Mouse (Mus musculus): ENCODE results near the gene Rgl1.

Rgl1 gene

GRCm38 (mm10) chr1:152714405-152714804 is 51.7 kb downstream of the Rgl1 start:
- DNase-seq (ENCODE audit: low spot score) = no peak

DNA sequence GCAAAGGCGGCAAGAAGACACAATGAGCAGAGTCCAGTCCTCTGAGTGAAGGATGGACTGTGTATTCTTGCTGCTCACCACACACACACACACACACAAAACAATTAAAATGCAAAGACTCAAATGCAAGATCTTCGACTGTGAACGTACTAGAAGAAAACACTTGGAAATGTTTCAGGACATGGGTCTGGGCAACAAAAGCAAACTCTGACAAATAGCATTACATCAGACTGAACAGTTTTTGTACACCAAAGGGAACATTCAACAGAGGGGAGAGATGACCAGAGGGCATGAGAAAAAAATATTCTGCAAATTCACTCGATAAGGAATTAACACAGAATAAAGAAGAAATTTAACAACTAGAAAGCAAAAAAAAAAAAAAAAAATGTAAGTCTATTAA is 52.2 kb downstream of the Rgl1 start:
- no peak for DNase-seq (ENCODE audit: low spot score)

DNA sequence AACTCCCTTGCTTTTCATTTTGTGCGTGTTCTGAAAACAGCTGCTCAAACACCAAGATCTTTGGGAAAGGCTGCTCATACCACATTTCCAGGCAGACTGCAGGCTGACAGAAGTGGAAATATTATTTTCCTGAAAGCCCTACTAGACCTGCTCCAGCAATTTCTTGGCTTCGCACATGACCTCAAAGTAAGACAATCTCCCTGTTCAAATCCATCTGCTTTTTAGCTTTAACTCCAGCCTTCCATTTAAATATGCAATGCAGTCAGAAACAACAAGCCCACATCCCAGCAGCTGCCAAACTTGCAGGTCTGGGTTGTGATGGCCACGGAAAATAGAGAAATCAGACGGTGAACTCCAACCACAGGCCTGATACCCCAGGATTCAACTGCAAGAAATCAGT is 55.1 kb downstream of the Rgl1 start:
- no peak for DNase-seq (ENCODE audit: low spot score)

DNA sequence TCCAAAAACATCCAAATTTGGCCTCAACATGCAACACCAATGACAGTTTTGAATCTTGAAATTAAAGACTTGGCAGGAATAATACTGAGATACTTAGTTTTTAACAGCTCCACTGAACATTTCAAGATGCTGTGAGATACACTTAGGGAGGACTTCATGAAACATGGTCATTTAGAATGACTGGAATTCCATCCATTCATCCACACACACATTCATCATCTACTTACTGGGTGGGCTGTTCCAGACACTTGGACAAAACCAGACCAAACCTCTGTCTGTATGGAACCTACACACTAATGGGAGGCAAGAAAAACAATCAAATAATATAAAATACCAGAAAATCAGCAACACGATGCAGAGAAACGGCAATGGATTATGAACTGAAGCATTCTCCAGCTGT is 58.6 kb downstream of the Rgl1 start:
- DNase-seq (ENCODE audit: low spot score) = no peak

DNA sequence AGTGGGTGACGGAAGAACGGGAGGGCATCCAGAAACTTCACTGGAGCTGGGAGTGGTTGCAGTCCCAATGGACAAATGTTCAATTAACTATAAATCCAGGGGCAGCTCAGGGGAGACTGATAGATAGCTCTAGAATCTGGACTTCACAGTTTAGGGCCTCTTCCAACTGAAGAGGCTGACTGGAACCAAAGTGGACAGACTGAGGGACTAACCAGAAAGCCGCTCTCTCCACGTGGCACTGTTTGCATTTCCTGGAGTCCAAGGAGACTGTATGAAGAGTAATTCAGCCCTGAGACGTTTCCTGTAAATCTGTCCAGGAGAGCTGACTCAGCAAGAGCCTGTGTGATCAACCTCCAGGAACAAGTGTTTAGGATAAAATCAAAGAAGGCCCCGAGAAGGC is 62.2 kb downstream of the Rgl1 start:
- no peak for DNase-seq (ENCODE audit: low spot score)

DNA sequence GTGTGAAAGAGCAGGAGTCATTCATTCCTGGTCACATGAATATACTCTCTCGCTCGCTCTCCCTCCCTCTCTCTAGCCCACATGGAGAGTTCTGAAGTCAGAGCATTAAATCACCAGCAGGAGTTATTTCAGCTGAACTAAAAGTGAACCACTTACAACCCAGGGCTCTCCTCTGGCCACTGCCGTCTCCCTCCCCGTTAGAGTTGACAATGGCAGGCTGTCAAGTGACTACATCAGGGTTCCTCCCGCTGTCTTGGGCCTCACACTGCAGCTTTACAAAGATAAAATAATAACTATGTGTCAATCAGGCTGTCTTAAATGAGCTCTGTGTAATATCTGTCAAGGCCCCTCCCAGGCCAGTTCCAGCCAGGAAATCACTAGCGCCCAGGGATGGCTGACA is 63.2 kb downstream of the Rgl1 start:
- DNase-seq (ENCODE audit: low spot score) = peak; percentile 35

DNA sequence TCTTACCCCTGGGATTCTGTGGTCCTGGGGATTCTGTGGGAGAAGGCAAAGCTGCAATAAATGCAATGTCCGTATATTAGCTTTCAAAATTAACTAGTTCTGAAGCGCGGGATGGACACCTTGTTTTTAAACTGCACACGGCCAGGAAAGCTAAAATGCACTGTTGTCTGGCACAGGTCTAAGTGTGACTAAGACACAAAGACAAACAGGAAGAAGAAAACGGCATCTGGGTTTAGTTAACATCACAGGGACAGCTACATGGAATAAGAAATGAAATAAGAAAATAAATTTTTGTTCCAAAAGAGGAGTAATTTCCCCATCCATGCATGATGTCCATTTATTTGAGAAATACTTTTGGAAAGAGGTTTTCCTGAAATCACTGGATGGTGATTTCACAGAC is 65.1 kb downstream of the Rgl1 start:
- DNase-seq (ENCODE audit: low spot score) = no peak

DNA sequence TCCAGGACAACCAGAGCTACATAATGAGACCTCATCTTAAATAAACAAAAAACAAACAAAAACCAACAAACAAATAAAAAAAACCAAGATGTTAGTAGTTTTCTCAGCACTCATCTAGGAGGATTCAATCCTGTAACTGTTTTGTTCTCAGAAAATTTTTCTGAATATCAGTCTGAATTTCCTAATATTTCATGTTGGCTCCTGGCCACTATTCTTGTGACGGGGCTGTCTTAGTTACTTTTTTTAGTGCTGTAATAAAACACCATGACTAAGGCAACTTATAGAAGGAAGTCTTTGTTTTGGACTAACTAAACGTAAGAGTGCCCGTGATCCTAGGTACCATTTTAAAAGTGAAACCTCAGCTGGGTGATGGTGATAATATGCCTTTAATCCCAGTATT is 68.8 kb downstream of the Rgl1 start:
- DNase-seq (ENCODE audit: low spot score) = no peak

DNA sequence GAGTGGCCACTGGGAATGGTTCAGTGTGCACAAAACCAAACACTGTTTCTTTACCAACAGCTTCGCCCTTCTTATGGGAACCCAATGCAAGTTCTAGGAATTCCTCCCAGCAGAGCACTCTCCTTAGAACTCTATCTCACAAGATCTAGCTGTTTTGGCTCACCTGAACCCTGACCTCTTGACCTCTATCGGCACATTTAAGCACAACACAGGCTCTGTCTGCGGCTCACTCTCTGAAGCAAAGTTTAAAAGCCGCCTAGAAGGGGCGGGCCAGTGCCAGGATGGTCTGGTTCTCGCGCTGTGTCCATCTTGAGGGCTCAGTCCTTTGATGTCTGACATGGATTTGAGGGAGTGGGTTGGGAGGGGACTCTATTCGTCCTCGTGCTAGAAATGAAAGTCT is 70.7 kb downstream of the Rgl1 start:
- peak; percentile 69 for DNase-seq (ENCODE audit: low spot score)

DNA sequence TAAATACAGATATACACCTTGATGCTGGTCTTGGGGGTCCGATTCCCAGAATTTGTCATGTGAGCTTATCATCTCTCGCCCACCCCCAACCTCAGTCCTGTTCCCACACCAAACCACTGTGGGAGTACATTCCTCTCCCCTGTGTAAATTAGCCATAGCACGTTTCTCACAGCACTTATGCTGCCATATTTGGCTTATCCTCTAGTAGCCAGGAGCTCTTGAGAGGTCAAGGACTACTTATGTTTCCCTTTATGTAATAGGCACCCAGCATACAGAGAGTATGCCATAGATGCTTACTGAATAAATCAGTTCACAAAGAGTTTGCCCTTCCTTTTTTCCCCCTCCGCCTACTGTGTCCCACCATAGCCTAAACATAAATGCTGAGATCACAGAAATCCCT is 76.2 kb downstream of the Rgl1 start:
- no peak for DNase-seq (ENCODE audit: low spot score)

DNA sequence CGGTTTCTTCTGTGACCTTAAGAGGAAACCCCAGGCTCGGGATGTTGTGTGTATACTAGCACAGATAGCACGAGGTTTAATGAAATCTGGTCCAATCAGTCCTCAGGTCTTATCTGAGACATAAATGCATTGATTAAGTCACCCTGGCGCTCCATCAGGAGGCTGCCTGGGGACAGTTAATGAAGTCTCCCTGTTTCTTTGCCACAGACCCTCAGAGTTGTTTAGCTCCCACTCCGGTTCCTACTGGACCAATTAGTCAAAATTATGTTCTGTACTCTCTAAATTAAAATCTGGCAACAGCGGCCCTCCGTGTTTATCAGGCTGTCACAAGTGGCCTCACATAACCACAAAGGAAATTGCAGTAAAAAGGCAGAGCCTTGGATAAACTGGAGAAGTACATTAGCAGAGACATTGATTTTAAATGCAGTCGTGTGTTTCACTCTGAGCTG is 78.4 kb downstream of the Rgl1 start:
- DNase-seq (ENCODE audit: low spot score) = no peak

- DNase-seq (ENCODE audit: low spot score) = peak; percentile 82
Measured at GRCm38 (mm10) chr1:152687099-152687730, 78.9 kb downstream of the Rgl1 start.

GRCm38 (mm10) chr1:152685531-152685930 is 80.6 kb downstream of the Rgl1 start:
- no peak for DNase-seq (ENCODE audit: low spot score)

- no peak for DNase-seq (ENCODE audit: low spot score)
Measured at GRCm38 (mm10) chr1:152682368-152683194, 83.6 kb downstream of the Rgl1 start.

DNA sequence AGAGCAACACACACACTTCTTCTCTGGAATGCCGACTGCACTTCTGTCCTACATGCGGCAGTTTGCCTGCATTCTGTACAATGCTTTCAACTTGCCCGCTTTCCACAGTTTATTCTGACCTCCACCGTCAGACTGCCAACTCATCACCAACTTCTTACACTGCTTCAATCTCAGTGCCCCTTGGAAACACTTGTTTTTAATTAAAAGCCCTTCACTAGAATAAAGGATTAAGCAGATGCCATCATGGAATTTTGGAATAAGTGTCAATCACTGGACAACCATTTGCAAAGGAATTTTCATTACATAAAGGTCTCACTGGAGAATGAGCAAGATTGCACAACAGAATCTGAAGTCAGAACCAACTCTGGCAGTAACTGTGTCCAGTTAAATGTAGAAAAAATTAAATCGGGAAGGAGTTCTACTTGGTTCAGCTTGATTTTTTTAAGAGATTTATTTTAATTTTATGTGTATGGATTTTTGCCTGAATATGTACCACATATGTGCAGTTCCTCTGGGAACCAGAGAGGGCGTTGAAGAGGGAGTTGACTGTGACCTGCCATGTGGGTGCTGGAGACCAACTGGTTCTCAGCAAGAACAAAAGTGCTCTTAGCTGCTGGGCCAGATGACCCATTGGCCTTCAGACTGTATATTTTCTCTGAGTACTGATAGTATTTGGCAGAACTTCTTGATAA is 84.3 kb downstream of the Rgl1 start:
- DNase-seq (ENCODE audit: low spot score) = no peak

DNA sequence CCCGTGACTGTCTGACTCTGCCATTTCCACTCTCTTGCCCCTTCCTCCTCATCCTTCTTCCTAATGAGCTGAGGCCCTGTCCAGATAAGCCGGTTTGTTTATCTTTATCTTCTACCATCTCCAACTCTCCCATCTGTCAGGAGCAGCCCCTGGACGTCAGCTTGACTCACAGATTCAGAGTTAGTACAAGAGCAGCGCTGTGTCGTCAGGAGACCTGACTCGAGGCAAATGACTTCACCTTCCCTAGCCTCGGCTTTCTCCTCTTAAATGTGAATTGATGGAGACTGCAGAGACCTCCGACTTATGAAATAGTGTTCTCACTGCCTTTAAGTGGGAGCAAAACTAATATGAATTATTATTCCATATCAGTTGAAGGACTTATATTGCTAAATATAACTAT is 85.0 kb downstream of the Rgl1 start:
- DNase-seq (ENCODE audit: low spot score) = peak; percentile 37

GRCm38 (mm10) chr1:152678451-152678850 is 87.7 kb downstream of the Rgl1 start:
- DNase-seq (ENCODE audit: low spot score) = no peak

GRCm38 (mm10) chr1:152677482-152678211 is 88.5 kb downstream of the Rgl1 start:
- DNase-seq (ENCODE audit: low spot score) = no peak

- DNase-seq (ENCODE audit: low spot score) = no peak
Measured at GRCm38 (mm10) chr1:152669446-152670180, 96.5 kb downstream of the Rgl1 start.

- no peak for DNase-seq (ENCODE audit: low spot score)
Measured at GRCm38 (mm10) chr1:152660436-152660835, 105.7 kb downstream of the Rgl1 start.

DNA sequence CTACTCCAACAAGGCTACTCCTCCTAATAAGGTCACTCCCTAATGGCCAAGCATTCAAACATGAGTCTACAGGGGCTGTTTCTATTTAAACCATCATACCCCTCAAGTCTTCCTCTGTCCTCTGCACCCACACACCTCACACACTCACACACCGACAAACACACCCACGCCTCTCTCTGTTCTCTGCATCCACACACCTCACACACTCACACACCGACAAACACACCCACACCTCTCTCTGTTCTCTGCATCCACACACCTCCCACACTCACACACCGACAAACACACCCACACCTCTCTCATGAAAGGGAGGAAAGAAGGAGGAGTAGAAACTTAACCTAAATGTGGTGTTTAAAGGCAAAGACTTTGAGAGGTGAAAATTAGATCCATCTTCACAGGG is 106.2 kb downstream of the Rgl1 start:
- DNase-seq (ENCODE audit: low spot score) = no peak

- DNase-seq (ENCODE audit: low spot score) = no peak
Measured at GRCm38 (mm10) chr1:152656601-152657000, 109.5 kb downstream of the Rgl1 start.

Measured in embryo, embryonic 10 days (tissue).